Comparison of ENCODE assay signal across 8 mouse cellular contexts in the genomic region with DNA sequence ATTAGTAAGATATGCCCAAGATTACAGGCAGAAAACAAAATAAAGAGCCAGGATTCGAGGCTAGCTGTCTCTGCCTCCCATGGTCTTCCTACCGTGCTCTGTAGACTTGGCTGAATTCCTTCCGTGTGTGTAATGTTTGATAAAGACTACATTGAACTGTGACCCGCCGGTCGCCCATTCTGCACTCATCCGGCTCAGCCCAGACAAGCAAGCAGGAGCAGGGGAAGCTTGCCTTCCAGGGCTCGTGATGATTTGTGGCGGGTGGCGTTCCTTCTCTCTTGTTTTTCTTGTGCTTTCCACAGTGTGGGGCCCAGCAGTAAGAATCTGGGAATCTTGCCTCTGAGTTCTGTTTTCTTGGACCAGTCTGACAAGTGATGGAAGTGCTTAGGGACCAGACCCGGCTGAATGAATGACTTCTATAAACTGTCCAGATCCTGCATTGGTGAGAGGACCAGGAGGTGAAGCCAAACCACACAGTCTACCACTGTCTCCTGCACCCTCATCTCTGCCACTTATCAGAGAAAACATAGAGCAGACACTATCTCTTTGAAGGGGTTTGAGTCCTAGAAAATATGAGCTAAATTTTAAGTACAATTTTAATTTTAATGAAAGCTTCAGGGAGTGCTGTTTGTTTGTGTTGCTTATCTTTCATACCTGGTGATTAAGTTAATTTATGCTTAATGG.
DNase-seq lines count a peak whose midpoint lies in the region; ATAC-seq lines count a peak whose summit lies in the region.

No protein-coding gene starts in this region.

- 58% methylated on average over 11 of the region's 11 CpGs for WGBS in forebrain, embryonic 15.5 days
- WGBS in forebrain, embryonic 12.5 days = 71% methylated on average over 11 of the region's 11 CpGs
- WGBS in intestine, embryonic 16.5 days = 15% methylated on average over 11 of the region's 11 CpGs
- 8% methylated on average over 11 of the region's 11 CpGs for WGBS in liver, embryonic 13.5 days (ENCODE audit: insufficient replicate concordance)

- no peaks in the 10 kb centered on the region for H3K27me3 ChIP-seq in forebrain, embryonic 15.5 days
- no peaks in the 10 kb centered on the region for H3K27me3 ChIP-seq in forebrain, embryonic 12.5 days
- H3K27me3 ChIP-seq in intestine, embryonic 16.5 days (replicated peaks; ENCODE audit: control insufficient read depth, insufficient read depth, low read length) = no peaks in the 10 kb centered on the region
- no peaks in the 10 kb centered on the region for H3K27me3 ChIP-seq in liver, embryonic 13.5 days

- peak; percentile 52 for DNase-seq in embryo, embryonic 10.5 days (ENCODE audit: low spot score)
- peak; percentile 29 for DNase-seq in liver, embryonic 13.5 days
- DNase-seq in ovary, postnatal 10 days (ENCODE audit: low spot score) = no peak
- DNase-seq in right cerebral cortex, adult 18-20 months = no peak
- DNase-seq in lung, postnatal 25 days (ENCODE audit: low spot score) = no peak

- no peak for ATAC-seq in forebrain, embryonic 15.5 days (replicated peaks)
- ATAC-seq in forebrain, embryonic 12.5 days (ENCODE audit: low FRiP score) = no peak
- ATAC-seq in intestine, embryonic 16.5 days = peak; percentile 95
- ATAC-seq in liver, embryonic 13.5 days (ENCODE audit: low read depth) = peak; percentile 67

- peaks cover 10% of the 10 kb centered on the region for H3K4me1 ChIP-seq in forebrain, embryonic 15.5 days
- H3K4me1 ChIP-seq in forebrain, embryonic 12.5 days = no peaks in the 10 kb centered on the region
- H3K4me1 ChIP-seq in intestine, embryonic 16.5 days (ENCODE audit: control insufficient read depth, insufficient read depth, low read length) = no peaks in the 10 kb centered on the region
- peaks cover 58% of the 10 kb centered on the region for H3K4me1 ChIP-seq in liver, embryonic 13.5 days (replicated peaks)

- no peak overlapping the region for H3K4me2 ChIP-seq in forebrain, embryonic 15.5 days (replicated peaks)
- no peak overlapping the region for H3K4me2 ChIP-seq in forebrain, embryonic 12.5 days
- H3K4me2 ChIP-seq in intestine, embryonic 16.5 days (ENCODE audit: low read depth, low read length) = no peak overlapping the region
- H3K4me2 ChIP-seq in liver, embryonic 13.5 days = 0 out of 2 replicates have a peak overlapping the region, but pooled peaks have one; percentile 4

- H3K4me3 ChIP-seq in forebrain, embryonic 15.5 days = no peak overlapping the region
- no peak overlapping the region for H3K4me3 ChIP-seq in forebrain, embryonic 12.5 days (replicated peaks)
- no peak overlapping the region for H3K4me3 ChIP-seq in intestine, embryonic 16.5 days (ENCODE audit: low read length)
- H3K4me3 ChIP-seq in liver, embryonic 13.5 days (replicated peaks) = no peak overlapping the region

- H3K9me3 ChIP-seq in forebrain, embryonic 15.5 days = no peaks in the 10 kb centered on the region
- H3K9me3 ChIP-seq in forebrain, embryonic 12.5 days = no peaks in the 10 kb centered on the region; the same call in 1 of the 2 replicates
- 0 out of 2 replicates have a peak, but pooled peaks cover 7% of the 10 kb centered on the region for H3K9me3 ChIP-seq in intestine, embryonic 16.5 days (ENCODE audit: control insufficient read depth, low read length)
- H3K9me3 ChIP-seq in liver, embryonic 13.5 days (replicated peaks) = peaks cover 16% of the 10 kb centered on the region

- no peak overlapping the region for H3K9ac ChIP-seq in forebrain, embryonic 15.5 days (replicated peaks)
- H3K9ac ChIP-seq in forebrain, embryonic 12.5 days = no peak overlapping the region
- H3K9ac ChIP-seq in intestine, embryonic 16.5 days (ENCODE audit: low read depth, low read length) = no peak overlapping the region
- no peak overlapping the region for H3K9ac ChIP-seq in liver, embryonic 13.5 days

- H3K36me3 ChIP-seq in forebrain, embryonic 15.5 days = no peaks in the 10 kb centered on the region
- no peaks in the 10 kb centered on the region for H3K36me3 ChIP-seq in forebrain, embryonic 12.5 days (replicated peaks)
- H3K36me3 ChIP-seq in intestine, embryonic 16.5 days (ENCODE audit: control insufficient read depth, insufficient read depth, low read length) = no peaks in the 10 kb centered on the region
- H3K36me3 ChIP-seq in liver, embryonic 13.5 days = no peaks in the 10 kb centered on the region

- peak overlapping the region; percentile 23; the same call in 1 of the 2 replicates for H3K27ac ChIP-seq in forebrain, embryonic 15.5 days (replicated peaks)
- no peak overlapping the region for H3K27ac ChIP-seq in forebrain, embryonic 12.5 days
- no peak overlapping the region for H3K27ac ChIP-seq in intestine, embryonic 16.5 days (ENCODE audit: low read length)
- peak overlapping the region; percentile 85 for H3K27ac ChIP-seq in liver, embryonic 13.5 days

Comparison
In these comparisons a context has a peak if more than half of its experiments do, and no peak if none do; other contexts are left out.
1. H3K27ac ChIP-seq: peak in forebrain, embryonic 15.5 days (single experiment) and liver, embryonic 13.5 days (single experiment); none in forebrain, embryonic 12.5 days (single experiment) and intestine, embryonic 16.5 days (single experiment).
2. ATAC-seq: peak in intestine, embryonic 16.5 days (single experiment) and liver, embryonic 13.5 days (single experiment); none in forebrain, embryonic 15.5 days (single experiment) and forebrain, embryonic 12.5 days (single experiment).
3. DNase-seq: peak in embryo, embryonic 10.5 days (single experiment) and liver, embryonic 13.5 days (single experiment); none in ovary, postnatal 10 days (single experiment), right cerebral cortex, adult 18-20 months (single experiment) and lung, postnatal 25 days (single experiment).